Mouse (Mus musculus) embryonic fibroblast, embryonic 13.5 days (primary cell): Measurements from ENCODE around the gene Avpr1a.

Experiments
- CTCF ChIP-seq: IDR thresholded peaks from 2 replicates; pipeline ENCODE4 v1.5.1; 2011; ENCODE audit warnings: mild to moderate bottlenecking, control low read depth, low read length, moderate library complexity, borderline replicate concordance; ENCODE audit not compliant: insufficient read depth
- POLR2A ChIP-seq: IDR thresholded peaks from 2 replicates; pipeline ENCODE4 v1.6.1; 2011; ENCODE audit warnings: low read depth, mild to moderate bottlenecking, control low read depth, low read length, moderate library complexity

GRCm38 (mm10) chr10:122498551-122498950 is 50.3 kb downstream of the Avpr1a start:
- no peak for TF ChIP-seq POLR2A
- TF ChIP-seq CTCF: no peak
